Mouse (Mus musculus) forebrain, postnatal 0 days (tissue): ENCODE measurements around the gene Drd1. TPM values are rescaled to one million over a fixed set of nuclear protein-coding genes. Genes with fewer than 3 reads are reported as not detected.

Experiments
- ATAC-seq: fragments of 200-750 bp; cut with Nextera tagmentation; 2 replicates; pipeline ENCODE4 v1.8.0; 2017; ENCODE audit warnings: mild to moderate bottlenecking, moderate library complexity
- DNase-seq: peaks from one replicate; pipeline ENCODE4 v3.0.0-alpha.2; 2015
- H3K27ac ChIP-seq: fragments of 300-500 bp; sonication (generic); 2 replicates; pipeline ENCODE4 v1.5.1; 2014; ENCODE audit warnings: low read depth, mild to moderate bottlenecking, antibody characterized with exemption, low read length, moderate library complexity, mixed read lengths
- H3K27me3 ChIP-seq: fragments of 300-500 bp; sonication (generic); 2 replicates; pipeline ENCODE4 v1.6.1; 2014; ENCODE audit warnings: mild to moderate bottlenecking, low read length, mixed read lengths; ENCODE audit not compliant: insufficient read depth
- H3K36me3 ChIP-seq: fragments of 300-500 bp; sonication (generic); 2 replicates; pipeline ENCODE4 v1.6.1; 2014; ENCODE audit warnings: mild to moderate bottlenecking, moderate library complexity; ENCODE audit not compliant: insufficient read depth
- H3K4me1 ChIP-seq: fragments of 300-500 bp; sonication (generic); 2 replicates; pipeline ENCODE4 v1.6.1; 2014; ENCODE audit warnings: antibody characterized with exemption; ENCODE audit not compliant: insufficient read depth
- H3K4me2 ChIP-seq: fragments of 300-500 bp; sonication (generic); 2 replicates; pipeline ENCODE4 v1.6.1; 2014; ENCODE audit warnings: low read depth, mild to moderate bottlenecking, moderate library complexity
- H3K4me3 ChIP-seq: fragments of 300-500 bp; sonication (generic); 2 replicates; pipeline ENCODE4 v1.5.1; 2014; ENCODE audit warnings: low read depth, low read length, mixed read lengths
- H3K9ac ChIP-seq: fragments of 300-500 bp; sonication (generic); 2 replicates; pipeline ENCODE4 v1.6.1; 2014; ENCODE audit warnings: mild to moderate bottlenecking
- H3K9me3 ChIP-seq: fragments of 300-500 bp; sonication (generic); 2 replicates; pipeline ENCODE4 v1.6.1; 2016; ENCODE audit warnings: low read length
- CTCF ChIP-seq: sonication (generic); IDR thresholded peaks from 2 replicates; pipeline ENCODE4 v1.5.1; 2016; ENCODE audit warnings: antibody characterized with exemption, control low read depth, low read depth
- WGBS: fragments of 180-500 bp; shearing (Covaris S2); extraction: QIAGEN DNeasy Blood & Tissue Kit; methylation state at CpG from one replicate; pipeline ENCODE4 v1.1.7; 2014; 5-methylcytosine and 5-hydroxymethylcytosine counted together
- polyA plus RNA-seq: library from polyadenylated mRNA; unstranded; fragments of >200 nt; fragmentation: Nextera tagmentation; extraction: Ambion mirVana; gene quantifications from 2 replicates; pipeline ENCODE4 v1.2.1, GENCODE M21; 2015
- total RNA-seq: library from RNA; depleted of rRNA; stranded (reverse); fragments of >200 nt; gene quantifications from 2 replicates; pipeline ENCODE4 v1.2.3, GENCODE M21; 2014; rRNA removed

The Drd1 gene
- total and polyA plus RNA-seq, 2 experiments from 2014 or later = 6.6 to 9.8 TPM

DNA sequence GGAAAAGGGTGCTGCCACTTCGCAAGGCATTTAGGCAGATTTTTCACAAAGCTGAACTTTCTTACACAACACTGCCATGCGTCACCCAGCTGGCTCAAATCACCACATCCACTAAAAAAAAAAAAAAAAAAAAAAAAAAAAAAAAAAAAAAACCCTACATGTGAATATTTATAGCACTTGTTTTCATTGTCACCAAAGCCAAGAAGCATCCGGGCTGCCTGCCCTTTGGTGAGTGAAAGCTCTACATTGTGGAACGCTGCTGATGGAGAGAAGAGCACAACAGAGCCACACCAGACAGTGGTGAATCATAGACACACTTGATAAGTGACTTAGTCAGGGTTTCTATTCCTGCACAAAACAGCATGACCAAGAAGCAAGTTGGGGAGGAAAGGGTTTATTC lies 17.6 kb downstream of the Drd1 start:
- Histone ChIP-seq H3K9ac (no peak overlapping the region), H3K36me3 (no peaks in the 10 kb centered on the region), H3K27me3 (no peaks in the 10 kb centered on the region), H3K9me3 (no peaks in the 10 kb centered on the region), H3K4me3 (no peak overlapping the region), H3K4me1 (no peaks in the 10 kb centered on the region), H3K27ac (no peak overlapping the region), H3K4me2 (no peak overlapping the region)
- 60% methylated on average over 4 of the region's 4 CpGs for WGBS
- TF ChIP-seq CTCF = no peak
- ATAC-seq (no peak), DNase-seq (no peak)

GRCm38 (mm10) chr13:54035541-54035940 lies 20.0 kb downstream of the Drd1 start:
- peak; percentile 44 for TF ChIP-seq CTCF

GRCm38 (mm10) chr13:54033653-54034052 lies 21.9 kb downstream of the Drd1 start:
- Histone ChIP-seq H3K27ac (no peak overlapping the region), H3K4me3 (no peak overlapping the region), H3K36me3 (no peaks in the 10 kb centered on the region), H3K27me3 (no peaks in the 10 kb centered on the region), H3K4me1 (no peaks in the 10 kb centered on the region), H3K9me3 (no peaks in the 10 kb centered on the region), H3K9ac (no peak overlapping the region), H3K4me2 (no peak overlapping the region)
- no peak for DNase-seq
- no peak for ATAC-seq
- WGBS = 84% methylated on average over 4 of the region's 4 CpGs
- no peak for TF ChIP-seq CTCF

More at GRCm38 (mm10) chr13:54035541-54035940, 20.0 kb downstream of the Drd1 start:
- no peak overlapping the region for H3K27ac ChIP-seq
- H3K36me3 ChIP-seq = no peaks in the 10 kb centered on the region
- no peaks in the 10 kb centered on the region for H3K9me3 ChIP-seq
- DNase-seq (no peak), ATAC-seq (no peak)
- H3K9ac ChIP-seq = no peak overlapping the region
- 52% methylated on average over 1 of the region's 1 CpGs for WGBS
- H3K4me2 ChIP-seq = no peak overlapping the region
- no peaks in the 10 kb centered on the region for H3K4me1 ChIP-seq
- no peak overlapping the region for H3K4me3 ChIP-seq
- no peaks in the 10 kb centered on the region for H3K27me3 ChIP-seq

DNA sequence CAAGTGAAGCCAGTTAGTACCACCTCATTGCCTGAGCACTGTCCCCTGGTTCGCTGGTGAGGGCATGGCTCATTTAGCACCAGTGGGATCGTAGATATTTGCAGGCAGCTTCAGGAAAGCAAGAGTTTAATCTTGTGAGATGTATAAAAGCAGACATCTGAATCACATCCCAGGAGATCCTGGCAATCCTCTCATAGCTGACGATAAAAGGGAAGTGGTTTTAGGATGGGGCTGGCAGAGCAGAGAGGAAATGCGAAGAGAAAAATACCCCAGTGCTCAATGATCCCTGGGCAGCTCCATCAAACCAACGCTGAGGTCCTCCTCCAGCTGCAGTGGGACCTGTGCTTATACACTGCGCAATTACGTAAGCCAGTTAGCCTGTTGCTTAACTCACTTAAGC lies 28.4 kb downstream of the Drd1 start:
- WGBS = 70% methylated on average over 7 of the region's 7 CpGs
- no peak for ATAC-seq
- Histone ChIP-seq H3K4me3 (no peak overlapping the region), H3K4me2 (no peak overlapping the region), H3K36me3 (no peaks in the 10 kb centered on the region), H3K27me3 (no peaks in the 10 kb centered on the region), H3K9ac (no peak overlapping the region), H3K4me1 (no peaks in the 10 kb centered on the region; the same call in 1 of the 2 replicates), H3K27ac (peak overlapping the region; percentile 54; the same call in 1 of the 2 replicates), H3K9me3 (no peaks in the 10 kb centered on the region)
- peak; percentile 36 for DNase-seq
- no peak for TF ChIP-seq CTCF

DNA sequence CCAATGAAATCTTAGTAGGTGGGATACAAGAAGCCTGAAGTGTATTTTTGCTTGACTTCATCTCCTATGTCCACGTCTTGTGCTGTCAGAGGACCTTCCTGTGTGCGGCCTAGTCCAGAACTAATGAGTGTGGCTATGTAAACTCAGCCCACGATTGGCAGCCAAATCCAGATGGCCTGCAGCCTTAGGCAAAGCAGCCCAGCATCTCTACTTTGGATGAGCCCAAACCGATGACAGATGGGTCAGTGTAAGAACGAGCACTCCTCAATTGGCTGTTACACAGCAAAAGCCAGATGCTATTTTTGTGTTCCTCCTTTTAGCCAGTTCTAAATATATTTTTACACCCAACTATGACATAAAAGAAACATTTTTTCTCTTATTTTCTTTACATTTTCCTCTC lies 32.2 kb downstream of the Drd1 start:
- no peaks in the 10 kb centered on the region; the same call in 1 of the 2 replicates for H3K4me1 ChIP-seq
- DNase-seq = peak; percentile 70
- no peak overlapping the region for H3K4me3 ChIP-seq
- TF ChIP-seq CTCF = no peak
- no peaks in the 10 kb centered on the region for H3K36me3 ChIP-seq
- no peaks in the 10 kb centered on the region for H3K27me3 ChIP-seq
- peak; percentile 78 for ATAC-seq
- no peak overlapping the region for H3K4me2 ChIP-seq
- peak overlapping the region; percentile 50; the same call in 1 of the 2 replicates for H3K27ac ChIP-seq
- H3K9ac ChIP-seq = no peak overlapping the region
- no peaks in the 10 kb centered on the region for H3K9me3 ChIP-seq
- 57% methylated on average over 5 of the region's 5 CpGs for WGBS

DNA sequence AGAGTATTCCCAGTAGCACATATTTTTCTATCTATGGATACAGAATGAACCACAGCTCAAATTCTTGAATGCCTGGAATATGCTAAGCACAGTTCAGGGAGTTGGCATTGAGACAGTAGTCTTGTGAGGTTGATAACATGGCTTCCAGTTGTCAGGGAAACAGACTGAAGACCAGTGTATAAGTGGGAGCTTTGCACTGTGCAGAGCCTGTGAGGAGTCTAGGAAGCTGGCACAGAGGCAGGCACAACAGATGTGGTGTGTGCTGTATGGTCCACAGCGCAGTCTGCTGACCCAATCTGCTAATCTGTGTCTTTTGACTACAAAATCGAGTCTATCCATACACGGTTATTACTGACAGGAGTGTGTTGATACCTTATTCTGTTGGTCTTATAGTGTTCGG lies 46.8 kb downstream of the Drd1 start:
- no peaks in the 10 kb centered on the region for H3K36me3 ChIP-seq
- 85% methylated on average over 4 of the region's 4 CpGs for WGBS
- no peak overlapping the region for H3K27ac ChIP-seq
- H3K27me3 ChIP-seq = no peaks in the 10 kb centered on the region
- H3K9me3 ChIP-seq = no peaks in the 10 kb centered on the region
- no peak overlapping the region for H3K4me3 ChIP-seq
- H3K4me2 ChIP-seq = no peak overlapping the region
- TF ChIP-seq CTCF = no peak
- ATAC-seq (peak; percentile 80), DNase-seq (peak; percentile 31)
- H3K4me1 ChIP-seq = no peaks in the 10 kb centered on the region
- no peak overlapping the region for H3K9ac ChIP-seq

Other genes with a start within 250 kb of the Drd1 start
- gene Sfxn1, start 16.2 kb upstream of the Drd1 start, total RNA-seq = 83.8 and 102 TPM in 2 replicates
- 102 and 116 TPM in 2 replicates for gene Sfxn1, start 16.2 kb upstream of the Drd1 start, polyA plus RNA-seq
- gene Hrh2, start 136.4 kb upstream of the Drd1 start, total RNA-seq = 2.2 and 2.5 TPM in 2 replicates
- gene Hrh2, start 136.4 kb upstream of the Drd1 start, polyA plus RNA-seq = 0.80 and 1.3 TPM in 2 replicates